Mouse (Mus musculus): Measurements from ENCODE around the gene Tmem19.

- no peak for TF ChIP-seq CTCF (IDR thresholded peaks at IDR 0.05; ENCODE audit: low read depth)
- TF ChIP-seq EP300 (IDR thresholded peaks at IDR 0.05; ENCODE audit: low read depth) = no peak
Observed at GRCm38 (mm10) chr10:115381506-115382084, 19.3 kb upstream of the Tmem19 start.

Data from liver, embryonic 14.5 days (tissue).